Mouse (Mus musculus) MEL (cell line): ENCODE data around the gene Nck2.

Experiments used
- POLR2A ChIP-seq, 2 experiments: IDR thresholded peaks; 2 replicates each; pipeline ENCODE4 v1.6.1; 2011 to 2012; ENCODE audit warnings: low read length in 2 of 2, mild to moderate bottlenecking in 2 of 2, control low read depth in 1 of 2, improper control_type of control experiment in 1 of 2, low read depth in 1 of 2, moderate library complexity in 1 of 2; ENCODE audit not compliant: control insufficient read depth in 1 of 2, insufficient read depth in 1 of 2, poor library complexity in 1 of 2
- POLR2AphosphoS2 ChIP-seq: IDR thresholded peaks from 2 replicates; pipeline ENCODE4 v1.6.1; 2011; ENCODE audit warnings: low read length, improper control_type of control experiment

GRCm38 (mm10) chr1:43442568-43442967, 1.8 kb upstream of the Nck2 start:
- no peak for TF ChIP-seq POLR2A (IDR thresholded peaks at IDR 0.05; ENCODE audit: control insufficient read depth in 1 of 2, insufficient read depth in 1 of 2, low read depth in 1 of 2, low read length in 2 of 2, poor library complexity in 1 of 2)
- no peak for TF ChIP-seq POLR2AphosphoS2
